Mouse (Mus musculus) myocyte (in vitro differentiated cells): Measurements from ENCODE around the gene Cend1. TPM values are rescaled to one million over a fixed set of nuclear protein-coding genes. Genes with fewer than 3 reads are reported as not detected.
A peak's percentile ranks its signal among the peaks of the same experiment; 100 is the strongest.

Experiments used
- H3K27me3 ChIP-seq: one replicate; pipeline ENCODE4 v1.6.1; 2011; ENCODE audit not compliant: control insufficient read depth, insufficient read depth, insufficient read length
- H3K36me3 ChIP-seq: one replicate; pipeline ENCODE4 v1.6.1; 2011; ENCODE audit not compliant: control insufficient read depth, insufficient read depth
- H3K4me2 ChIP-seq: one replicate; pipeline ENCODE4 v1.6.1; 2011; ENCODE audit warnings: low read depth, control low read depth
- H3K4me3 ChIP-seq: one replicate; pipeline ENCODE4 v1.5.1; 2011; ENCODE audit warnings: mild to moderate bottlenecking, control low read depth, moderate library complexity
- H3K79me2 ChIP-seq: one replicate; pipeline ENCODE4 v1.6.1; 2011; ENCODE audit not compliant: control insufficient read depth, insufficient read depth
- H3ac ChIP-seq: one replicate; pipeline ENCODE4 v1.6.1; 2011; ENCODE audit not compliant: control insufficient read depth, insufficient read length
- CEBPB ChIP-seq: IDR thresholded peaks from 2 replicates; pipeline ENCODE4 v1.6.1; 2011; ENCODE audit warnings: mild to moderate bottlenecking, moderate library complexity; ENCODE audit not compliant: poor library complexity, insufficient read depth, severe bottlenecking
- E2F4 ChIP-seq: IDR thresholded peaks from one replicate; pipeline ENCODE4 v1.6.1; 2011; ENCODE audit warnings: mild to moderate bottlenecking, control low read depth, moderate library complexity; ENCODE audit not compliant: insufficient read depth
- MAX ChIP-seq: IDR thresholded peaks from one replicate; pipeline ENCODE4 v1.6.1; 2011; ENCODE audit warnings: low read depth, mild to moderate bottlenecking, control low read depth
- MYOD1 ChIP-seq, 3 experiments: IDR thresholded peaks; one replicate each; pipeline ENCODE4 v1.6.1; 2011; ENCODE audit warnings: control low read depth in 2 of 3, low read depth in 2 of 3, mild to moderate bottlenecking in 2 of 3, moderate library complexity in 1 of 3; ENCODE audit not compliant: insufficient read length in 2 of 3, control insufficient read depth in 1 of 3
- MYOG ChIP-seq, 3 experiments: IDR thresholded peaks; one replicate each; pipeline ENCODE4 v1.6.1; 2011; ENCODE audit warnings: control low read depth in 2 of 3, low read depth in 2 of 3, mild to moderate bottlenecking in 2 of 3; ENCODE audit not compliant: insufficient read length in 2 of 3, control insufficient read depth in 1 of 3, insufficient read depth in 1 of 3
- POLR2A ChIP-seq: IDR thresholded peaks from one replicate; pipeline ENCODE4 v1.6.1; 2011; ENCODE audit warnings: low read depth, mild to moderate bottlenecking, control low read depth, moderate library complexity; ENCODE audit not compliant: insufficient read length
- POLR2AphosphoS2 ChIP-seq: IDR thresholded peaks from one replicate; pipeline ENCODE4 v1.6.1; 2011; ENCODE audit warnings: low read depth, control low read depth; ENCODE audit not compliant: insufficient read length
- REST ChIP-seq: IDR thresholded peaks from one replicate; pipeline ENCODE4 v1.6.1; 2011; ENCODE audit warnings: mild to moderate bottlenecking, control low read depth, moderate library complexity; ENCODE audit not compliant: insufficient read depth, insufficient read length
- SRF ChIP-seq: IDR thresholded peaks from one replicate; pipeline ENCODE4 v1.6.1; 2011; ENCODE audit warnings: low read depth; ENCODE audit not compliant: control insufficient read depth, insufficient read length
- TCF12 ChIP-seq: IDR thresholded peaks from one replicate; pipeline ENCODE4 v1.6.1; 2011; ENCODE audit warnings: mild to moderate bottlenecking, control low read depth; ENCODE audit not compliant: poor library complexity, insufficient read depth, severe bottlenecking
- TCF3 ChIP-seq: IDR thresholded peaks from one replicate; pipeline ENCODE4 v1.6.1; 2011; ENCODE audit warnings: low read depth, control low read depth; ENCODE audit not compliant: insufficient read length
- USF1 ChIP-seq: IDR thresholded peaks from one replicate; pipeline ENCODE4 v1.6.1; 2011; ENCODE audit warnings: low read depth, mild to moderate bottlenecking, control low read depth, moderate library complexity
- polyA plus RNA-seq: library from polyadenylated mRNA; unstranded; fragments of >200 nt; fragmentation: generic; extraction: Trizol; gene quantifications from one replicate; pipeline ENCODE4 v1.2.1, GENCODE M21; 2012; ENCODE audit warnings: missing spikeins

Cend1 gene
- polyA plus RNA-seq, 1 experiment, result 0.25 TPM

GRCm38 (mm10) chr7:141432741-141433516 lies 3.6 kb upstream of the Cend1 start:
- Histone ChIP-seq H3K4me2 (no peak overlapping the region), H3K36me3 (no peaks in the 10 kb centered on the region), H3ac (no peak overlapping the region), H3K27me3 (no peaks in the 10 kb centered on the region), H3K79me2 (peaks cover 12% of the 10 kb centered on the region), H3K4me3 (no peak overlapping the region)
- no peak for TF ChIP-seq SRF
- no peak for TF ChIP-seq TCF12
- no peak for TF ChIP-seq POLR2AphosphoS2
- no peak for TF ChIP-seq MAX
- TF ChIP-seq POLR2A, result no peak
- no peak for TF ChIP-seq E2F4
- TF ChIP-seq MYOG (IDR thresholded peaks at IDR 0.05; ENCODE audit: control insufficient read depth in 1 of 3, insufficient read depth in 1 of 3, insufficient read length in 2 of 3, low read depth in 2 of 3), result no peak
- TF ChIP-seq MYOD1 (IDR thresholded peaks at IDR 0.05; ENCODE audit: control insufficient read depth in 1 of 3, insufficient read length in 2 of 3, low read depth in 2 of 3), result no peak
- TF ChIP-seq TCF3, result no peak
- TF ChIP-seq CEBPB, result no peak
- no peak for TF ChIP-seq USF1
- no peak for TF ChIP-seq REST

GRCm38 (mm10) chr7:141432186-141432611 lies 2.9 kb upstream of the Cend1 start:
- peak in 1 of 3 experiments; percentile 22 for TF ChIP-seq MYOG (IDR thresholded peaks at IDR 0.05; ENCODE audit: control insufficient read depth in 1 of 3, insufficient read depth in 1 of 3, insufficient read length in 2 of 3, low read depth in 2 of 3)
- TF ChIP-seq MYOD1 (IDR thresholded peaks at IDR 0.05; ENCODE audit: control insufficient read depth in 1 of 3, insufficient read length in 2 of 3, low read depth in 2 of 3), result peak in 1 of 3 experiments; percentile 27
- no peak for TF ChIP-seq TCF12
- no peak overlapping the region for H3K4me3 ChIP-seq
- peaks cover 12% of the 10 kb centered on the region for H3K79me2 ChIP-seq

GRCm38 (mm10) chr7:141431434-141432185 lies 2.3 kb upstream of the Cend1 start:
- TF ChIP-seq MAX (no peak), POLR2A (no peak), E2F4 (no peak), MYOG (IDR thresholded peaks at IDR 0.05; ENCODE audit: control insufficient read depth in 1 of 3, insufficient read depth in 1 of 3, insufficient read length in 2 of 3, low read depth in 2 of 3) (no peak), REST (no peak), USF1 (no peak), TCF3 (no peak), TCF12 (no peak), SRF (no peak), MYOD1 (IDR thresholded peaks at IDR 0.05; ENCODE audit: control insufficient read depth in 1 of 3, insufficient read length in 2 of 3, low read depth in 2 of 3) (no peak), CEBPB (no peak), POLR2AphosphoS2 (no peak)
- Histone ChIP-seq H3ac (no peak overlapping the region), H3K36me3 (no peaks in the 10 kb centered on the region), H3K4me3 (no peak overlapping the region), H3K79me2 (peaks cover 7% of the 10 kb centered on the region), H3K4me2 (no peak overlapping the region), H3K27me3 (no peaks in the 10 kb centered on the region)

More at GRCm38 (mm10) chr7:141432186-141432611, 2.9 kb upstream of the Cend1 start:
- Histone ChIP-seq H3K27me3 (no peaks in the 10 kb centered on the region), H3K36me3 (no peaks in the 10 kb centered on the region), H3ac (no peak overlapping the region), H3K4me2 (no peak overlapping the region)

DNA sequence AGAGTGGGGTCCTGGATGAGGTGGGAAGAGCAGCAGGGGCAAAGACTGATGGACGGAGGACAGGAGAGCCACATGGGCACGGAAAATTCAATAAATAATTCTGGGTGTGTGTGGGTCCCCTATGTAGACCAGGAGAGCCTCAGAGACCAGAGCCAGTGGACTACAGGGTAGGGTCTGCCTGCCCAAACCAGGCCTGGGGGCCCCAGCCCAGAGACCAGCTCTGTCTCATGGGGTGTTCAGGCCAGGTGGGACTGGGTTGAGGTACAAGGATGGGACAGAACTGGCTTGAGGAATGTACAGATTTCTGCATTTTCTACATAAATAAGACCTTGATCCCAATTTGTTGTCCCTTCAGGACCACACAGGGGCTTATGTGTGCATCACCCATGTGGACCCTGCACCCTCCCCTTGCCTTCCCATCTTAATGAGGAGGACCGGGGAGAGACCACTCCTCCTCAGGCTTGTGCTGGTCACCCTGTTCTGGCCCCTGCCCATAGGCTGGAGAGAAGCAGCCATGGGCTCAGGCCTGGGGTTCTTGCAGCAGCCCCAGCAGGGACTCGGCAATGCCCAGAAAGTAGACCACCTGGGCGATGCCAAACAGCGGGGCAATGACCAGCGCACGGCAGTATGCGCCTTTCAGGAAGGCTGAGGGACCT lies 1.4 kb upstream of the Cend1 start:
- Histone ChIP-seq H3K36me3 (no peaks in the 10 kb centered on the region), H3K79me2 (peaks cover 6% of the 10 kb centered on the region), H3ac (no peak overlapping the region), H3K4me2 (no peak overlapping the region), H3K4me3 (no peak overlapping the region), H3K27me3 (no peaks in the 10 kb centered on the region)
- TF ChIP-seq MAX (no peak), POLR2A (no peak), CEBPB (no peak), E2F4 (no peak), TCF12 (no peak), SRF (no peak), POLR2AphosphoS2 (no peak), MYOD1 (IDR thresholded peaks at IDR 0.05; ENCODE audit: control insufficient read depth in 1 of 3, insufficient read length in 2 of 3, low read depth in 2 of 3) (no peak), USF1 (no peak), MYOG (IDR thresholded peaks at IDR 0.05; ENCODE audit: control insufficient read depth in 1 of 3, insufficient read depth in 1 of 3, insufficient read length in 2 of 3, low read depth in 2 of 3) (no peak), REST (no peak), TCF3 (no peak)
